Mouse (Mus musculus): ENCODE measurements around the gene Hvcn1.

Gene Hvcn1

DNA sequence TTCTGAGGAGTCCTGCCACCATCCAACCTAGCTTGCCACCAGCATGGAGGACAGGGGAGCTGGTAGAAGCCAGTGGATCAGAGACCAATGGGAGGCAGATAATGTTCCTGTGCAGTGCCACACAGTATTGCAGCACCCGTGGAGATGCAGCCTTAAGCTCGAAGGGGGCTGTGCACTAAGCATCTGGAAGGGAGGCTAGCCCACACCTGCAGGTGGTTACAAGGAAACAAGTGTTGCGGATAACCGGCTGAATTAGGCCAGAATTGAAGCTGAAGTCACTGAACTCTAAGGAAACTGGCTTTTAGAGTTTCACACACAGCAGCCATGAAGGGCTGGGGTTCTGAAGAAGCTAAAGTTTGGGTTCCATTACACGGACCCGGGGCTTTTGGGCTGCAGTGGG is 2.3 kb downstream of the Hvcn1 start:
- DNase-seq, result peak in 1 of 2 experiments; percentile 15

DNA sequence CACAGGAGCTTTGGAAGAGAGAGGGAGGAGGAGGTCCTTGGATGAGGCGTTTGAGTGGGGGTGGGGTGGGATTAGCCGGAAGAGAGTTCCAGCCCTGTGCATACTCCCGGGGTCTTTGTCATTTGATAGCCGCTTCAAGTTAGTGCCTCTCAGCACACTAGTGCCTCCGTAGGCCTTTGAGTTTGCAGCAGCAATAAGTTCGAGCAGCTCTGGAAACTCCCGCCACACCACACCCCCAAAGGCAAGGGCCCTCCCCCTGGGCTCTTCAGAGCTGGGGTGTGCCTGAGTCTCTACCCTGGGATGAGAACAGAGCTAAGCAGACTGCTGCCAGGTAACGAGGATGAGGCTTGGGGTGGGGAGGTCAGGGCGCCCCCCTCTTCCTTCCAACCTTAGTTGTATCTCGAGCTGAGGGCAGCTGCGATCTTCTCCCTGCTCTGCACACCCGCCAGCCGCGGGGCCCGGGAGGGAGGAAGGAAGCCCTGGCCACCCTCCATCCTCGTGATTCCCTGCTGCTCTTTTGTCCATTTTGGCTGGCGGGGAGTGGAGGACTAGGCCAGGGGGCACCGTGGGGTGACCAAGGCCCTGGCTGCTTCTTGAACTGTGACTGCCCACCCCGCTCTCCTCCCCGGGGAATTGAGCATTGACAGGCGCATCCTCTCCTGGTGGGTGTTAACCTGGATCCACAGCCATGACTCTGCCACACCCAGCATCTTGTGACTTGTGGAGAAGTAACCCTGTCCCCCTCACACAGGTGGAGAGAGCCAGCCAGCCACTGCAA is 3.2 kb downstream of the Hvcn1 start:
- peak; percentile 91 to 92 for DNase-seq

- peak; percentile 37 to 45 for DNase-seq
Measured at GRCm38 (mm10) chr5:122210890-122211289, 4.3 kb downstream of the Hvcn1 start.

DNA sequence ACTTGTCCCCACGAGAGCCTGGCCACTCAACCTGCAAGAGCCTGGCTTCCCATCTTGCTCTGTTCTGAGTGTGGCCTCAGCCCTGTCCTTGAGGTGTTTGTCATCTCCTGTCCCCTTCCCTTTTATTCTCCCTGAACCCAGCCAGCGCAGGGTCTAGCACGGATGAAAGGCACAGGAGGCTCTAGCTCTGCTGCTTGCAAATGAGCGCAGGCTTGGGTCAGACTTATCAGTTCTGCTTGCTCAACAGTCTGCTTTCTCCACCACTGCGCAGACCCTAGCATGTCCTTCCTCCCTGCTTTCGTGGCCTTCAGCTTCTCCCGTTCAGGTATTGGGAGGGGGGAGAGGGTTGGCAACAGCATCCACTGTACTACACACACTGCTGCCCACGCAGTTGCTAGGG is 5.5 kb downstream of the Hvcn1 start:
- peak; percentile 53 to 64 for DNase-seq

GRCm38 (mm10) chr5:122212820-122213219 is 6.2 kb downstream of the Hvcn1 start:
- DNase-seq, result peak; percentile 56 to 59

DNA sequence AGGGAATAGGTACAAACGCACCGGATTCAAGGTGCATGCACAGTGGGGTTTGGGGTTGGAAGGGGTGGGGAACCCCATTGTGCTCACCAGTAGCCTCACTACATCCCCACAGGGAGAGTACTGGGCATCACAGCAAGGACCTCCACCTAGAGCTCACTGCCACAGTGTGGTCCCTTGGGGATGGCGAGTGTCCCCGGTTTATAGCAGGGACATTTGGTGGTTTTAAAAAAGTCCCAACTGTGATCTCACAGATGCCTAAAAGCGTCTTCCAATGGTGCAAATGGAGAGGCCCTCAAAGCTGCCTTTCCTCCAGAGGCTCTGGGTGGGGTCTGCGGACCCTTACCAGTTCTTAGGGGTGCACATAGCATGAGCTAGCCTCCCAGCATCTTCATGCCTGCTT is 7.3 kb downstream of the Hvcn1 start:
- DNase-seq, result peak; percentile 65 to 67

DNA sequence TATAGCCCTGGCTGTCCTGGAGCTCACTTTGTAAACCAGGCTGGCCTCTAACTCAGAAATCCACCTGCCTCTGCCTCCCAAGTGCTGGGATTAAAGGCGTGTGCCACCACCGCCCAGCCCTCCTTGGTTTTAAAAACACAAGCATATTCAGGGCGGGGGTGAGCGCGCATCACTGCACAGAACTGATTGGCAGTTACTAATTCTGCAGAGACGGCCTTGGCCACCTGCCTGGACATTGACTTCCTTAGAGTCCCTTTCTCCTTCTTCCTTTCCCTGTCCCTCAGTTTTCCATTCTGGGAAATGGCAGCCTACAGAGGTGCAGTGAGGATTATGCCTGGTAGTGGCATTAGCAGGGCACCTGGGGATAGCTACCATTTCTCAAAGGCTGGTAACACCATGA is 11.0 kb downstream of the Hvcn1 start:
- DNase-seq, result peak in 1 of 2 experiments; percentile 33

DNA sequence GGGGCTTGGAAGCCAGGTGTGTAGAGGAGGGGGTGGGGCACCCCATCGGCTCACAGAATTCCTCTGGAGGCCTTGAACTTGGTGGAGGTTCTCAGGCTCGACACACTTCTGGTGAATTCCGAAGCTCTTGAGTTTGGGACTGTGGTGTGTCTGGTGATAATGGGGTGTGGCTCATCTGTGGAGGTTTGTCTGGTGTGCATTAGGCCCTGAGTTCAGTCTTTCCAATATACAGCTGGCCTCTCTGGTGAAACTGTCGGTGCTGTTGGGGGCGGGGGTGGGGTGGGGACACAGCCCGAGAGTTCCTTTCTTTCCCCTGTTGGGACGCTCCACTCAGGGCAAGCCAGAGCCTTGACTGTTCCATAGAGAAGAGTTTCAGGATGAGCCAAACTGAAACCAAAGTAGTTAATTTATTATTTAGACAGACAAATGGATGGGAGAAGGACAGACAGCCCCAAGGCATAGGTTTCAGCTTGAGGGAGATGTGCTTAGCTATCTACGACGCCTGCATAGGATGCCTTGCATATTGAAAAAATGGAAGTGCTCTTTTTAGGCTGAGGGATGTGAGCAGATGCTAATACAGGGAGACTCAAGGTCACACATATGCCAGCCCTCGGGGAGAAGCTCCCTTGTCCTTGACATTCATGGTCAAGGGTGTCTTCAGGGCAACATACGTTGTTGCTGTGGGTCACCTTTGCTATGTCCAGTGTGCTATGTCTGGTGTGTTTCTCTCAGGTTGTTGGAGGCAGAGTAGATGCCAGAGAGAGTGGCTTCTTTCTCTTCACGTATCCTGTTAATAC is 11.7 kb downstream of the Hvcn1 start:
- peak; percentile 50 to 55 for DNase-seq

DNA sequence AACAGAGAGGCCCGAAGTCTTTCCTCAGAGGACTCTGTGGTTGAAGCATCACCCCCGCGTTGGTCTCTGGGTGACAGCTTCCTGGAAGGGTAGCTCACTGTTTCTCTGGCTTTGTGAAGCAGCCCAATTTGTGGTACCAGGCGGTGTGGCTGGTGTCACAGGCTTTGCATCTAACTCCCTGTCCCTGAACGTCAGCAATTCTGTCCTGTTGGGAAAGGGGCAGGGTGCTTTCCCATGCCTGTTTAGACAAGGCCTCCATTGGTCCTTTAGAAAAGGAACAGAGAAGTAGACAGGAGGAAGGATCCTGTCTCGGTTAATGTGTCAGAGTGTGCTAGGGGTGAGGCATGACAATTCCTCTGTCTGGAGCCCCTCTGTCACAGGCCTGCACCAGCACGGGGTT is 12.3 kb downstream of the Hvcn1 start:
- DNase-seq, result peak; percentile 71 to 73

GRCm38 (mm10) chr5:122219655-122220629 is 13.3 kb downstream of the Hvcn1 start:
- DNase-seq, result peak; percentile 92 to 96

DNA sequence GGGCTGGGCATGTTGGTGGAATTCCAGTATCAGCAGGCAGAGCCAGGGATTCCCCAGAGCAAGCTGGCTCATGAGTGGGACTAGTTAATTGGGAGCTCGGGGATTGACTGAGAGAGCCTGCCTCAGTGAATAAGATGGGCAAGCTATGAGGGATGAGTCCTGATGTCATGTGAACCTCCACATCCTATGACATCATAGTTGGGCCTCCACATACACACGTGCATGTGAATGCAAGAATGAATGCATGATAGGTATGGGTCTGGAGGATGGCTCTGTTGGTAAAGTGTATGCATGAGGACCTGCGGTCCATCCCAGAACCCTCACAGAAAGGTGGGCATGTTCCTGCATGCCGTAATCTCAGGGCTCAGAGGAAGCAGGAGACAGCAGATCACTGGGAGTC is 14.5 kb downstream of the Hvcn1 start:
- no peak for DNase-seq

GRCm38 (mm10) chr5:122224291-122224690 is 17.7 kb downstream of the Hvcn1 start:
- DNase-seq, result no peak

DNA sequence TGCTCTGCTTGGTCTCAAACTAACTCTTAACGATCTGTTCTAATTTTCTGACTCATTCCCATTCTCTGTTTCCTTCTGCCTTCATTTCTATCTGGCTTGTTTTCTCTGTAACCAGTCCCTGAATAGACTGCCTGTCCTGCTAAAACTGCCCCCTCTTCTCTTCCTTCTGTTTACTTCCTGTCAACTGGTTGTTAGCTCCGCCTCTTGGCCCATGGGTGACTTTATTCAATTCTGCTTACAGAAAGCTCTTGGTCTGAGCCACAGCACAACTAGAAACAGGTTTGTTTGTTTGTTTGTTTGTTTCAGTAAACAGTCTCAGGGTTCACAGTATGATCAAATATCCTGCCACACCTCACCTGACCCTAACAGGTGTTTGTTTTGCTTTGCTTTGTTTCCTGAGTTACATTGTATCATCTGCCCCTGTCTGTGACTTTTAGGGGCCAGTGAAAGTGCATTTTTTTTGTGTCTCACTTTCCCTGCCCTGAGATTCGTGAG is 21.7 kb downstream of the Hvcn1 start:
- peak; percentile 66 to 71 for DNase-seq

GRCm38 (mm10) chr5:122228772-122229171 is 22.2 kb downstream of the Hvcn1 start:
- DNase-seq, result no peak

DNA sequence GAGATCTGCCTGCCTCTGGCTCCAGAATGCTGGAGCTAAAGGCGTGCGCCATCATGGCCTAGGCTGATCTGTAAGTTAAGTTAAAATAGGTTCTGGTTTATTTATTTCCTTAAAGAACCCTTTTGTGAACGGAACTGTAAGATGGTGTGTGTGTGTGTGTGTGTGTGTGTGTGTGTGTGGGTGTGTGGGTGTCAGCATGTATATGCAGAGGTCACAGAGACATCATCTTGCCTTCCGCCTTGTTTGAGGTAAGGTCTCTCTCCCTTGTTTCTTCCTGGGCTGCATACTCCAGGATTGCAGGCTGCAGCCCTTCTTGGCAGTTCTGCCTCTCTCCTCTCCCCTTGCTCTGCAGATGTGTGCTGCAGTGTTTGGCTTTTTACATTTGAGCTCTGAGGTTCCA is 24.2 kb downstream of the Hvcn1 start:
- peak; percentile 33 to 43 for DNase-seq

GRCm38 (mm10) chr5:122231431-122231830 is 24.8 kb downstream of the Hvcn1 start:
- peak; percentile 48 to 55 for DNase-seq

- DNase-seq, result peak; percentile 52 to 55
Measured at GRCm38 (mm10) chr5:122232004-122232403, 25.4 kb downstream of the Hvcn1 start.

GRCm38 (mm10) chr5:122233077-122233581 is 26.5 kb downstream of the Hvcn1 start:
- peak; percentile 72 to 75 for DNase-seq

DNA sequence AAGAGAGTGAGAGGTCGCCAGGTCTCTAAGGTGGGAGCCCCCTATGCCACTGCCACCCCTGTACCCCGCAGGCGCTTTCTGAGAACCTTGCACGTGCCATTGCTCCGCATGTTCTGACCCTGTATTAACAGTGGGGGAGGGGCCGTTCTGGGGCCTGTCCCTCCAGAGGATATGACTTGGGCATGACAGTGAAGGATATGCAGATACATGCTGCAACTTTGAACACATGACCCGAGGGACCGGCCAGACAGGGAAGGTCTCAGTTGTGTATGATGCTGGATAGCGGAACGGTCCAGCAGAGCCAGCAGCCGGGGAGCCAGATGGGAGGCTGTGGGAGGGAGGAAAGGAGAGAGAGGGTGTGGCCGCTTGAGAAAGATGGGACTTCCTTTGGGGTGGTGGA is 27.1 kb downstream of the Hvcn1 start:
- DNase-seq, result peak; percentile 84 to 86

DNA sequence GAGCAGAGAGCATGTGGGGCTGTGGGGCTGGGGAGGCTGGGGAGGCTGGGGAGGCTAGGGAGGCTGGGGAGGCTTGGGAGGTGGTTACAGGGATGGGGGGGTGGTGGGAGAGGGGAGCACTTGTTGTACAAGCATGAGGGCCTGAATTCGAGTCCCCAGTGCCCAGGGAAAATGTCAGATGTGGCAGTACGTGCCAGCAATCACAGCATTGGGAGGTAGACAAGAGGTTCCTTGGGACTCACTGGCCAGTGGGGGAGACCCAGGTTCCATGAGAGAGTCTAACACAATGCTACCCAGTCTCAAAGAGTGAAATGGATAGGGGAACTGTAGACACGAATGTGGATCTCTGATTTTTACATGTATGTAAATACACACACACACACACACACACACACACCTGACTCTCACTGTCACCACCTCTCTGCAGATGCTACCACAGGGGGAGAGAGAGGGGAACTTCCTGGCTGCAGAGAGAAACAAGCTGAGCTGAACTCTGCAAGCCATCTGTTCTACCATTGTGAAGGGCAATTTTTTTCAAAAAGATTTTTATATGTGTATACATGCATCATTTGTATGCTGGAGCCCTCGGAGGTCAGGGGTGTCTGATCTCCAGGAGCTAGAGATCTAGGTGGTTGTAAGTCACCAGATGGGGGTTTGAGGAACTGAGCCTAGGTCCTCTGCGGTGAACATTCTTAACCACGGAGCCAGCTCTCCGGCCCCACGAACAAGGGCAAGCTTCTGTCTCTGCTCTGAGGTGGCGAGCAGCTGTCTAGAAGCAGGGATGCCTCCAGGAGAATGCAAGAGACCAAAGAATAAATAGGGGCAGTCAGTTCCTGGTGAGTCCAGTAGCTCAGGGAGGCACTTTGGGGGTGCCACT is 28.0 kb downstream of the Hvcn1 start:
- DNase-seq, result peak; percentile 78 to 79

DNA sequence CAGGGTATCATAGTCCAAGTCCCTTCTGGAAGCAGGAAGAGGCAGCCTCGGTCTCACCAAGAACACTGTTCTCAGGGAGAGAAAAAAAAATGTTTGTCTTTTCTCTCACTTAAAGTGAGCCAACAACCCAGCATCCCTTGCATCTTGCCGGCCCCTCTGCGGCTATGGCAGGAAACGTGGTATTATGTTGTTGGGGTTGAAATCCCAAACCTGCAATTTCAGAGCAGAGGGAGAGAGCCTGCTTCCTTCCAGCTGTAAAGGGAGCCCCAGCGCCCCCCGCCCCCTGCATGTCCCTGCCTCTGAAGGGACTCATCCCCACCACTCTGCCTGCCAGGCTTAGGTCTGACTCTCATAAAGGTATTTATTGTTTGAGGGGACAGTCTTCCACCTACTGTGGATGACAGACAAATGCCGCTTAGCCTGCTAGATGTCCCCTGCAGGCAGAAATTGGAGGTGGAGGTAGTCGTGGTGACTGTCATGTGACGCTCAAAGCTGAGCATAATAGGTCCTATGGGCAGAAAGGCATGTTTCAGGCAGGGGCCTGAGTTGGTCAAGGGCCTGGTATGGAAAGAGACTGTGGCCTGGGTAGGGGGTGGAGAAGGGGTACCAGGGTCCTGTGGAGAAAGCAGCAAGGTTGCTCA is 28.7 kb downstream of the Hvcn1 start:
- peak; percentile 53 to 58 for DNase-seq
